Mouse (Mus musculus) WW6 (cell line): ENCODE measurements around the gene Car9.

Experiments used
- DNase-seq: peaks from one replicate; pipeline ENCODE4 v3.0.0-alpha.2; 2013; ENCODE audit warnings: low read depth, low spot score

Car9 gene

DNA sequence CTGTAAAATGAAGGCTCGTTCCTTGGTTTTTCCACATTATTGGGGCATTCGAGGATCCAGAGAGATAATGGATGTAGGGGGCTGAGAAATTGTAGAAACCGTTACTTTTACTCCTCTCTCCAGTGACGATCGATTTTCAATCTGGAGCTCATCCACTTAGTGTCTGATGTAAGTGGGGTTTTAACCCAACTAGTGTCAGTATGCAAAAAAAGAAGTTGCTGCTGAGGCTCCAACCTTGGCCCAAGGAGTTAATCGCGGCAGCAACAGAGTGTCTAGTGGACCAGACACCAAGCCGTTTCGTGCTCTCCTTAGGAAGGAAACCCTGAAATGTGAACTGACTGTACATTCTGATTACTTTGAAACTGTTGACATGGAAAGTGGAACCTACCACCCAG is 12.9 kb upstream of the Car9 start:
- no peak for DNase-seq

DNA sequence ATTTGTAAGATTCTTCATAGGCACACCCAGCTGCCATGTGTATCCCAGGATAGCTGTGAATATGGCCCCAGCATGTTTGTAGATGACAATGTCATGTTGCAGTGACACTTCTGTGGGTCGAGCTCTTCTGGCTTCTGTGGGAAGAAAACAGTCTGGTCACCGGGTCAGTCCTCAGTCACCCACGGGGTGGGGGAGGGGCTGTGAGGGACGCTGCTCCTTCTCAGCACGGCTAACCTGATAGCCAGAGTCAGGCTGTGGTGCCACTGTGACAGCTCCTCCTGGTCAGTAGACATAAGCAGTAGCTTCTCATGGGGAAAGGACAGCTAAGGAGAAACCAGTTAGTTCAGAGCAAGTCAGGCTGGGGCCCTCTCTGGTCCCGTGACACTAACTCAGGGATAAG is 10.2 kb upstream of the Car9 start:
- no peak for DNase-seq

DNA sequence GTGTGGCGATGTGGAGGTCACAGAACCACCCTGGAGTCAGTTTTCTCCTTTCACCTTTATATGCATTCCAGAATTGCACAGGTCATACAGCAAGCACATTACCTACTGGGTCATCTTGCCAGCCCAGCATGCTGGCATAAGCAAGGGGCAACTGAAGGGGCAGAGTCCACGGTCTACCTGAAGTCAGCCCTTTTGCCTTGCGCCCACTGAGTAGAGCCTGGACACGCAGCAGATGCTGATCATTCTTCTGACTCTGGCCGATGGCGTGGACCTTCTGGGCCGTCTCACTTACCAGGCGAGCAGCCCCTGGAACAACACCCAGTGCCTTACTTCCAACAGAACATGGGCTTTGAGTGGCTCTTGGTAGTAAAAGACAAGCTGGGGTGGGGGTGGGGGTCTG is 9.4 kb upstream of the Car9 start:
- DNase-seq = no peak

DNA sequence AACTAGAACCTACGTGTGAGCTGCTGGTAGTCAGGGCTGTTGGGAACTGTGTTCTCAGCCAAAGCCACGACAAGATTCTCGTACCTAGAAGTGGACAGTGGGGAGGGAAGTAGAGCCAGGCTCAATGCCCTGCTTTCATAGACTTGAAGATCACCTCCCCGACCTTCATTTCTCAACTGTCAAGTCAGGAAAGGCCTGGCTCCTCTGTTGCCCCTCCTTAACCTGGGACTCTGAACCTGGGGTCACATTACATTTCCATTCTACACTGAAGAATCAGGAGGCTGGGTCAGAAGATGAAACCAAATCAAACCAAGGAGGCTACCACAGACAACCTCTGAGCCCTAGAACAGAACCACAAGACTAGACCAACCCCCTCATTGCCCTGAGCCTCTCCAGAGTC is 8.8 kb upstream of the Car9 start:
- DNase-seq = no peak

DNA sequence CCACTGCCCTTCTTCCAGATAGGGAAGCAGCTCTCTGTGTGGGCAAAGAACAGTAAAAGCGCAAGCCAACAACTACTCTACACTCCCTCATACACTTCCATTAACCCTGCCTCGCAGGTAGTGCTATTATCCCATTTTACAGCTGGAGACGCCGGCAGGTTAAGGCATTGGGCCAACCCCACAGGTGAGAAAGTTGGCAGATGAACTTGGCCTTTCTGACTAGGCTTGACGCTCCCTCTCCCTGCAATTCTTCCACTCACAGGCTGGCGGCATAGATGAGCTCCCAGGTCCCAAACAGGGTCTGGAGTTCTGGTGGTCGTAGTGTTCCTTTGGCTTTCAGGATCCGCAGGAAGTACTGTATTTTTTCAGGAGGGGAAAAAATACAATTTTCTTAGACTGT is 7.8 kb upstream of the Car9 start:
- DNase-seq = no peak

DNA sequence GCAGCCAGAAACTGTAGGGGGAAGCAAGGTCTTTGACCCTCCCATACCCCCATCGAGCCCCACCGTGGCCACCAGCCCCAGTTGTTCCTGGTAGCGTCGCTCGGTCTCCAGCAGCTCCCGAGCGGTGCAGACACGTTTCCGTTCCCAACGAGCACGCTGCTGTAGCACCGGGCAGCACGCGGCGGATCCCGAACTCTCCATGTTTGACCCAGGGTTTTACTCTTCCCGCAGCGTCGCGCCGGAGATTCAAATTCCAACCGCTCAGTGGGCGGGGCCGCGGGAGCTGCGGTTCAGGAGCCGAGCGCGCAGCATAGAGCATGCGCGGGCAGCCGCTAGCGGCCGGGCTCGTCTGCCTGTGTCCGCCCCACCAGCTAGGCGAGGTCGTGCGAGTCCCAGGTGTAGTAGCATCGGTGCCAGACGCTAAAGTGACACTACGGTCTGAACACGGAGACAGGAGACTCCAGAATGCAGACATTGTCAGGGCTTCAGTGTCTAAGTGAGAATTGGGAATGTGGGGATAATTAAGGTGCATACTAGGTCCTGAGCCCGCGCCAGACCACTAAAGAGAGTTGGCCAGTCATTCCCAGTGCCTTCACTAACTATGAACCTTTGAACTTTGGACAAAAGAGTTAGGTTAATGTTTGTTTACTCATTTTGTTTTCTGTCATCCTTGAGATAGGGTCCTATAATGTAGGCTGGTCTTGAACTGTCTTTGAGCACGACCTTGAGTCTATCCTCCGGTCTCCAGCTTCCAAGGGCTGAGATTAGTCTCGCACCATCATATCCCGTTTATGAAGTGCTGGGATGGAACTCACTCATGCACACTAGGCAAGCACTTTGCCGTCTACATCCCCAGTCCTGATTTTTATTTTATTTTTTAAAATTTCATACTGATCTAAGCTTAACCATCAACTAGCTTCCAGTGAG is 7.1 kb upstream of the Car9 start, which contains the start of gene Arhgef39:
Arhgef39 (minus strand) TSS at position 289 of the 927 bp plus-strand sequence.
- no peak for DNase-seq

DNA sequence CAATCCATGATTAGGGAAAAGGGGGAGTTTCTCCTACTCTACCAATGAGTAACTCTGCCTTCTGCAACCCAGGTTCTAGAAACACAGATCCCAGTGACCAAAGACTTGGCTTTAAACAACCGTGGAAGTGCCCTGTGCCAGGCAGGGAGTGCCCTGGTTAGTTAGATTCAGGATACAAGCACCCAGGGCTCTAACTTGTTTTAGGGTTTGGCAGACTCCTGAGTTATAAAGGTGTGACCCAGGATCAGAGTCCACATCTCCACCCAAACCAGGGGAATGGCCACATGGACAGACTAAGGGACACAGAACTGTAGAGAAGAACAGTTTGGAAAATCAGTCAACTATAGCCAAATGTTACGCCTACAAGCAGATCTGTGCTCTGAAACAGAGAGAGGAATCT is 3.7 kb upstream of the Car9 start:
- no peak for DNase-seq

DNA sequence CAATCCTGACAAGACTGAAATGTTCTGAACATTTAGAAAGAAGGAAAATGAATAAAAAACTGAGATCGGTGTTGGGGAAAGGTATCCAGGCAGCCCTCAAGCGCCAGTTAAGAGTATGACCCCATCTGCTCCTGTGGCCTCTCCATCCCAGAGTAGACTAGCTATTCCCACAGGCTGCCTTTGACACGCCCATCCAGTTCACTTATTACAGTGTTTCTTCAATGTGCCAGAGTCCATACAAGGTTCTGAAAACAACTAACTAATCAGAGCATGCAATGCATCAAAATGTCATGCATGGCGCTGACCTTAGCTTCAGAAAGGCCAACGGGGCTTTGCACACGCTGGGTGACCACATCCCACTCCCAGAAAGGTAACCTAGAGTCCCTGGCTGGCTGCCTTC is 3.3 kb upstream of the Car9 start:
- DNase-seq = no peak

DNA sequence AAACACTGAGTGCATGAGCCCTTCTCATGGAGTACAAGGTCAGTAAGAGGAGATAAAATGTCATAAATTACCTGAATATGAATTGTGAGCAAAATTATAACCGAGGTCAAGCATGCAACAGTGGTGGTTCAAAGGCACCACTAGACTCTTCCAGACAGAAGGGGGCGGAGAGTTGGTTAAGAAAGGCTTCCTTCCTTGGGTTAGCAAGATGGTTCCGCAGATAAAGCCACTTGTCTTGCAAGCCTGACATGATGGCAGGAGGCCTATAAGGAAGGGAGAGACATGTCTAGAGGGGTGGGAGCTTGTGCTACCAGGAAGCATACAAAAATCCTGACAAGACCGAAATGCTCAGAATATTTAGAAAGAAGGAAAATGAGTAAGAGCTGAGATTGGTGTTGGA is 2.5 kb upstream of the Car9 start:
- no peak for DNase-seq

DNA sequence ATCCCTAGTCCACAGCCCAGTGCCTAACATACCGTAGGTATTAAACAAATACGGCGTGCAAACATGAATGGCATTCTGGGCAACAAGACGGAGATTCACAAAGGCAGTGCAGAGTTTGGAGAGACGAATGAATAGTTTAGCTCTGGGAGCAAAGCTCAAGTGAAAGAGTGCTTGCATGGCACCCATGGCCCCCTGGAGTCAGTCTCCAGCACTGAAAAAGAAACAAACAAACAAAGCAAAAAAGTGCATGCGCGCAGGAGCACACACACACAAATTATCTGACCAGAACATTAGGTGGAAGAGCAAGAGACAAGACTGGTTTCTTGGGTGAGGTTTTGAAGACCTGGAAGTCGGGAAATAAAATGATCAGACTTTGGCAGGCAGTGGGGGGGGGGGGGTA is 692 bp upstream of the Car9 start:
- DNase-seq = no peak

DNA sequence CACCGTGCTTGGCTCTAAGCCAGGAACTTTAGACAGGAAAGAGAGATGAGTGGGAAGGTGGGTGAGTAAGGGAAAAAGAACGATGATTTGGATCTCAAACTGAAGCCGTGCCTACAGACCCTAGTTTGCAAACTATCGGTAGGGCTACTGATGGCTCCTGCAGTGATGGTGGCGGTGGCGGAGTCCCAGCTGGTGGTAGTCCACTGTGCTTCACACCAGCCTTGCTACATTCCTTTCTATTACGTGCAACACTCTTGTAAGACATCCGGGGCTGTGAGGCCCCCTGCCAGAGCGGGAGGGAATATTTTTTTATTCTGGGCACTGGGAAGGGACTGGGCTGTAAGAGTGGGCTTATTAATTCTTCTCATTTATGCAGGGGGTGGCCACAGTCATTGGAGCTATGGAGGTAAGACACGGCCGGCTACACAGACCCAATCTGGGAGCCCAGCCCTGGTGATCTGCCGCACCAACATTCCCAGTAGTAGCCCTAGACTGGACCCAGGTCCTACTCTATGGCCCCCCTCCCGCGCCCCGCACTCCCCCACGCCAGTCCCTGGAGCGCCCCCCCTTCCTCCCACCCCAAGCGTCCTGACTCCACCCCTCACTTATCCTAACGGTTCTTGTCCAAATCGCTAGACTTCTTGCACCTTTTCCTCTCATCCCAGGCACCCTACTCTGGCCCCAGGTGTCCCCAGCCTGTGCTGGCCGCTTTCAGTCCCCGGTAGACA is 1.3 kb downstream of the Car9 start:
- DNase-seq = no peak

DNA sequence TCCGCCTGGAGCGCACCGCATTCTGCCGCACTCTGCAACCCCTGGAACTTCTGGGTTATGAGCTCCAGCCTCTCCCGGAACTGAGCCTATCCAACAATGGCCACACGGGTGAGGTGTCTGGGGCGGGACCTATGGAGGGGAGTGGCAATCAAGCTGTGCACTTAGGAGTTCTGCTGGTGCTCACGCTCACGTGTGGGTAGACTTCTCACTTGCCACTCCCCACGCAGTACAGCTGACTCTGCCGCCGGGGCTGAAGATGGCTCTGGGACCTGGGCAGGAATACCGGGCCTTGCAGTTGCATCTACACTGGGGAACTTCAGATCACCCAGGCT is 1.9 kb downstream of the Car9 start:
- DNase-seq = no peak

DNA sequence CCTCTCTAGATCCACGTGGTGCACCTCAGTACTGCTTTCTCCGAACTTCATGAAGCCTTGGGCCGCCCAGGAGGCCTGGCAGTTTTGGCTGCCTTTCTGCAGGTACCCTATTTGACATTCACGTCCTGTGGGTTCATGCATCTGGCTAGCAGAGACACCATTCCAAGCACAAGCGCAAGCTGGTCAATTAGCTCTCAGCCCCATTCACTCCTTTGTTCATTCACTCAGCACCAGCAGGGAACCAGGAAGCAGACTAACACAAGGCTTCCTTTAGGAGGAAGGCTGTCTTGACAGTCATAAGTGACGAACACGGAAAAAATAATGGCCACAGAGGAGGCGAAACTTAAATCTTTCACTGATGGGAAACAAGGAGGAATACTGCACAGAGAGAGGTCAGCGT is 2.3 kb downstream of the Car9 start:
- no peak for DNase-seq

DNA sequence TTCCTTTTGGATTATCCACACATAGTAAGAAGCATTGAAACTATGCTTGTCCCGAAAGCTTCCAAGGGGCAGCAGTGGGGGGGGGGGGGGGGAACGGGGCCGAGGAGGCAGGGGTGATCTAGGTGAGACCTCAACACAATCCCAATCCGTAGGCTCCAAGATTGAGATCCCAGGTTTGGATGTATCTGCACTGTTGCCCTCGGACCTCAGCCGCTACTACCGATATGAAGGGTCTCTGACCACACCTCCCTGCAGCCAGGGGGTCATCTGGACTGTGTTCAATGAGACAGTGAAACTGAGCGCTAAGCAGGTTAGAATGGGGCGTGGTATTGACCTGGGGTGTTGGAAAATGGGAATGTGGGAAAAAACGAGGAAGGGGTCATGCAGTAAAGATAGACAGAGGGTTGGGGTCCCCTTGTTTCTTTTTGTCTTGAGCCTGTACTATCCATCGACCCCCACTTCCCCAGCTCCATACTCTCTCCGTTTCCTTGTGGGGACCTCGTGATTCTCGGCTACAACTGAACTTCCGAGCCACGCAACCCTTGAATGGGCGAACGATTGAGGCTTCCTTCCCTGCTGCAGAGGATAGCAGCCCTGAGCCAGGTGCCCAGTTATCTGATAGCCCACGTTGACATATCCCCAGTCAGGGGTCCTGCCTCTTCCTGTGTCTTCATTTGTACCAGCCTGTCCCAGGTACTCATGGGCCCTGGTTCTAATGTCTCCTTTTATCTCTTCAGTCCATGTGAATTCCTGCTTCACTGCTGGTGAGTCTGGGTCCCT is 5.1 kb downstream of the Car9 start:
- no peak for DNase-seq

DNA sequence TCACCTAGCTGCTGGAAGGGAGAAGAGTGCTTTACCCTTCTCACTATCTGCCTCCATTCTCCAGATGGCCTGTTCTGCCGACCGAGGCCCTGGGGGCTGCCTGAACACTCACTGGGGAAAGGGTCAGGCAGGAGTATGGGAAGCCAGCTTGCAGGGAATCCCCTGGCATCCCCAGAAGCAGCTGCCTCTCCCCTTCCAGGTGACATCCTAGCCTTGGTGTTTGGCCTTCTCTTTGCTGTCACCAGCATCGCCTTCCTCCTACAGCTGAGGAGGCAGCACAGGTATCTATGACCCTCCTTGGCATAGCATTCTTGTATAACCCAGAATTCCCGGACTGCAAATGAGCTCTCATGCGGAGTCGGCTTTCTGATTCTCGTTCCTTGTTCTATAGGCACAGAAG is 5.9 kb downstream of the Car9 start:
- no peak for DNase-seq

DNA sequence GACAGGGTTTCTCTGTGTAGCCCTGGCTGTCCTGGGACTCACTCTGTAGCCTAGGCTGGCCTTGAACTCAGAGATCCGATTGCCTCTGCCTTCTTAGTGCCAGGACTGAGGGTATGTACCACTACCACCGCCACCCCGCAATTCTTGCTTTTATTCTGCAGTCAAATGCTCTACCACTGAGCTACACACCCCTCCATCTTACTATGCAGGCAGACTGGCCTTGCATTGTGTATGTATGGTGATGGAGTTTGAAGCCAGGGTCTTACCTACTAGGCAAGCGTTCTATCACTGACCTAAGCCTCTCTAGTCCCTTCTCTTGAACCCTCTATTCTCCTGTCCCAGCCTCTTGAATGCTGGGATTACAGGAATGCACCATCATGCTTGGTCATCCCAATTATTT is 6.5 kb downstream of the Car9 start:
- no peak for DNase-seq

DNA sequence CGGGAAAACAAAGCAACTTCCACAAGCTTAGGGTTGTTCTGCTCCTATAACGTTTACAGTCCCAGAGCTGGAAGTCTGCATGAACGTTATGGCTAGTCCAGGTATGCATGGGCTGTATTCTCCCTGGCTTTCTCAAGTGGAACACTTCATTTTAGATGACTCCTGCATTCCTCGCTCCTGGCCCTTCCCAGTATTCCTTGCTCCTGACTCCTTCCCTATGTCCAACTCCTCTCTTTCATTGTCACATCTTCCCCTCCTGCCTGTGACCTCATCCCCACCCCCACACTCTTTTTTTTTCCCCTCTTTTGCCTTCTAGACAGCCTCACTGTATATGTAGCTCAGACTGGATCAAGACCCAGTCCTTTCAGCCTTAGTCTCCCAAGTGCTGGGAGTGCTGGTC is 7.0 kb downstream of the Car9 start:
- DNase-seq = no peak

DNA sequence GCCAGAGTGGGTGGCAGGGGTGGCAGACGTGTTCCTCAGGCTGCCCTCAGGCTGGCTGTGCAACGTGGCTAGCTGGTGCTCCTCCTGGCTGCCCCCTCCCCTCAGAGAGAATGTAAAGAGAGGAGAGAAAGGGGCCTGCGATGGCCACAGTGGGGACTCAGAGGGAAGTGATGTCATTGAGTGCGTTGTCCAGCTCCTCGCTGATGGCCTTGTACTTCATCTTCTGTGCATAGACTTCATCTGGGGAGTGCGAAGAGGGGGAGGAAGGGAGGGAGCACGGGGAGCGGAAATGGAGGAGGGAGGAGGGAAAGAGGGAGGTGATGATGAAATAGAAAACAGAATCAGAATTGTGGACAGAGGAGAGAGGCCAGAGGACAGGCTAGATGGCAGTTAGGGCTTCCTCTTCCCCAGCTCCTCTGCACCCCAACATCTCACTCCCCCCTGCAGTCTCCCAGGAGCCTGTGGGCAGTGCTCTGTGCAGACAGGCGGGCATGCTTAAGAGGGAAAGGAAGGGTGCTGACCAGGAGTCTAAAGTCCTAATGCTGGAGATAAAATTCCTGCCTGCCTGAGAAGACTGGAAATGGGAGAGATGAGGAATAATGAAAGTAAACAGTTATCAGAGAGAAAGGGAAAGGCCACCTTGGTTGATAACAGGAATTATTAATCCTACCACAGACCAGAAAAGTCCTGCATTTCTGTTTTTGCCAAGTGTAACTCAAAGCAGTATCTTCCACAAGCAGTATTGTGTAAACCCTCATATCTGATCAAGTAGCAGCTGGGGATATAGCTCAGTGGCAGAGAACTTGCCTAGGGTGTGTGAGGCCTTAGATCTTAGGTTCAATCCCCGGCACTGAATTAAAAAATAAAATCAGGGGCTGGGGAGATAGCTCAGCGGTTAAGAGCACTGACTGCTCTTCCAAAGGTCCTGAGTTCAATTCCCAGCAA is 9.3 kb downstream of the Car9 start:
- DNase-seq = no peak

DNA sequence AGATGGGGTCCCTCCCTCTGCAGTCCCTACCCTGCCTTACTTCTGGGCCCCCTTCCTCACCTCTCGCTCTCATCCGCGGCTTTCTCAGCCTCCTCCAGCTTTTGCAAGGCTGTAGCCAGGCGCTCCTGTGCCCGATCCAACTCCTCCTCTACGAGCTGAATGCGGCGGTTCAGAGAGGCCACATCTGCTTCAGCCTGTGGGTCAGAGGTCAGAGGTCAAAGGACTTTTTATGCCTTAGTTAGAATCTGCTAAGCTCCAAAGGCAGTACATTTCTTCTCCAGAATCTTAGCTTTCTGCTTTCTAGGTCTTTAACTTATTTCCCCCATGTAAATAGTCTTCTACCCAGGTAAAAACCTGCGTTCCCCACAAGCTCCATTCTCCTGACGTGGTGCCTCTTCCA is 12.8 kb downstream of the Car9 start:
- DNase-seq = no peak

DNA sequence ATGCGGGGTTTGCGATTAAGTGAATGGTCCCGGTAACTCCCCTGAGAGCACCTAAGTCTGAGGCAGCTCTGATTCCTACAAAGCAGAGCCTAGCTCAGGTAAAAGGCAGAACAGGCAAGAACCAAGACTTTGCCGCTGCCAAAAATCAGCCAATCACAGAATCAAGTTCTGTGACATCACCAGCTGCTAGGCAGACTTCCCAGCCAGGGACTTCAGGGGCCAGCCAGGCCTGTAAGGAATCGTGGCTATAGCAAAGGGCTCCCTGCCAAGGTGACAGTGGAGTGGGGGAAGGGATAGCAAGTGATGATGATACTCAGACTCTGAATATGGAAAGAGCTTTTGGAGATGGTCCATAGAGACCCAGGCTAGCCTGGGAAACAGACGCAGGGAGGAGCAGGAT is 13.2 kb downstream of the Car9 start:
- DNase-seq = no peak

DNA sequence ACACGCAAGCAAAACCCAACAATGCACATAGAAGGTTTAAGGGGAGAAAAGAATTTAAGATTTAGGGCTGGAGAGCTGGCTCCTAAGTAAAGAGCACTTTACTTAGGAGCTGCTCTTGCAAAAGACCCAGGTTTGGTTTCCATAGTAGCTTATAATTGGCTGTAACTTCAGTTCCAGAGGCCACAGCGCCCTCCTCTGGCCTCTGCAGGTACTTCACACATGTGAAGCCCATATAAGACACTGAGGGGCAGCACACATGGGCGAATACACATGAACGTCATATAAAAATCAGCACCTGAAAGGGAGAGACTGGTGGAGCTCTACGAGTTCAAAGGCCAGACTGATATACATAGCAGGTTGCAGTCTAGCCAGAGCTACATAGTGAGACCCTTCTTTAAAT is 21.1 kb downstream of the Car9 start:
- DNase-seq = peak; percentile 54
